Mouse (Mus musculus) cerebellum, adult 2 months (tissue): ENCODE results near the gene Prr23a3. TPM values are rescaled to one million over a fixed set of nuclear protein-coding genes. Genes with fewer than 3 reads are reported as not detected.
A peak's percentile ranks its signal among the peaks of the same experiment; 100 is the strongest.

ENCODE experiments used
- DNase-seq, 2 experiments: peaks; one replicate each; pipeline ENCODE4 v3.0.0; 2021
- H3K27ac ChIP-seq: fragments of 200-500 bp; 2 replicates; pipeline ENCODE4 v1.5.1; 2012; ENCODE audit warnings: low read length, control low read depth, inconsistent platforms; ENCODE audit not compliant: insufficient read depth
- H3K27me3 ChIP-seq: fragments of 200-500 bp; 2 replicates; pipeline ENCODE4 v1.6.1; 2012; ENCODE audit warnings: inconsistent platforms, mild to moderate bottlenecking, low read length, moderate library complexity; ENCODE audit not compliant: control insufficient read depth, insufficient read depth
- H3K4me1 ChIP-seq: fragments of 200-500 bp; 2 replicates; pipeline ENCODE4 v1.6.1; 2011; ENCODE audit warnings: low read length; ENCODE audit not compliant: control insufficient read depth, insufficient read depth
- H3K4me3 ChIP-seq: fragments of 200-500 bp; replicated peaks from 2 replicates; pipeline ENCODE3; 2011; ENCODE audit warnings: mild to moderate bottlenecking, low read depth, low read length, control low read depth; ENCODE audit not compliant: insufficient read depth
- CTCF ChIP-seq: fragments of 200-500 bp; IDR thresholded peaks from 2 replicates; pipeline ENCODE4 v1.5.1; 2011; ENCODE audit warnings: low read depth, mild to moderate bottlenecking, control low read depth, low read length, moderate library complexity, borderline replicate concordance; ENCODE audit not compliant: insufficient read depth
- POLR2A ChIP-seq: fragments of 200-500 bp; IDR thresholded peaks from 2 replicates; pipeline ENCODE4 v1.6.1; 2011; ENCODE audit warnings: low read length, control low read depth, borderline replicate concordance; ENCODE audit not compliant: insufficient read depth
- WGBS: fragments of 180-500 bp; shearing (Covaris S2); methylation state at CpG from one replicate; pipeline ENCODE4 v1.1.7; 2018; 5-methylcytosine and 5-hydroxymethylcytosine counted together
- polyA plus RNA-seq: library from polyadenylated mRNA; depleted of rRNA; stranded (reverse); fragments of >200 nt; gene quantifications from 2 replicates; pipeline ENCODE4 v1.2.3, GENCODE M21; 2012; rRNA removed

Prr23a3 gene
- polyA plus RNA-seq, 1 experiment, result not detected

GRCm38 (mm10) chr9:98837537-98838074, 27.0 kb upstream of the Prr23a3 start:
- WGBS, result 72% methylated on average over 7 of the region's 7 CpGs
- TF ChIP-seq CTCF, result no peak
- no peak for TF ChIP-seq POLR2A
- Histone ChIP-seq H3K4me1 (no peaks in the 10 kb centered on the region), H3K4me3 (no peak overlapping the region), H3K27me3 (no peaks in the 10 kb centered on the region), H3K27ac (no peak overlapping the region)
- no peak for DNase-seq

DNA sequence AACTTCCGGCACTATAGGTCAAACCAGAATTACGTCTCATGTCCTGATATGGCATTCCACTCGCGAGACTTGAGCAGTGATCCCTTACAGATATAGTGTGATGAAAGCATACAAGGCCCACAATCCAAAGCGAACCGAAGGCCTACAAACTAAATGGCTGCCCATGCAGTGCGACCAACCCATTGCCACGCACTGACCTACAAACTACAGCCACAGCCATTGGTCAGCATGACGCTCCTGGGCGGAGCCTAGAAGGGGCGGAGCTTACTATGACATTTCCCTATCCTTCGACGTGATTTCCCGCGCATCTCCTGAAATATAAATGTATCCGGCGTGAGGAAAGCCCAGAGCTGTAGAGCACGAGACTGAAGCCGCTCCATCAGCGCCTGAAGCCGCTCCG, 22.4 kb upstream of the Prr23a3 start, which contains the start of gene Prr23a1:
Gene Prr23a1, plus strand, starts transcription at position 387 of the 400 bp plus-strand sequence.
- 58% methylated on average over 22 of the region's 22 CpGs for WGBS
- H3K27me3 ChIP-seq, result no peaks in the 10 kb centered on the region
- H3K4me3 ChIP-seq, result no peak within 1 kb of the TSS
- no peaks in the 10 kb centered on the region for H3K4me1 ChIP-seq
- no peak for DNase-seq
- no peak within 1 kb of the TSS for H3K27ac ChIP-seq
- TF ChIP-seq POLR2A (no peak), CTCF (no peak)

DNA sequence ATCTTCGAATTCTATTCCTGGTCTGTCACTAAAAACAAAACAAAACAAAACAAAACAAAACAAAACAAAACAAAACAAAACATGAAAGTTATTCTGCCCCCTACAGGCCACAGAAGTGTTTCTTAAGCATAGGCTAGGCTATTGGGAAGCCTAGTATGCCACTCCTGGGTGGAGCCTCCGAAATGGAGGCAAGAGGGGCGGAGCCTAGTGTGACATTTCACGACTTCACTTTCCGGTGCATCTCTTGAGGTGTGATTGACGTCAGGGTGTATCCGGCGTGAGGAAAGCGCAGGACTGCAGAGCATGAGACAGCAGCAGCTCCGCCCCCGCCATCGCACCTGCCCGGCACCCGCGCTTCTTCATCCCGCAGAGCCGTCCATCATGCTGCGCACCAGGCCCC, 8.4 kb upstream of the Prr23a3 start, which contains the start of gene Prr23a2:
Gene Prr23a2, plus strand, starts transcription at position 285 of the 400 bp plus-strand sequence.
- TF ChIP-seq POLR2A, result no peak
- Histone ChIP-seq H3K4me3 (no peak within 1 kb of the TSS), H3K27ac (no peak within 1 kb of the TSS), H3K4me1 (no peaks in the 10 kb centered on the region), H3K27me3 (no peaks in the 10 kb centered on the region)
- DNase-seq, result no peak
- WGBS, result 83% methylated on average over 18 of the region's 18 CpGs

DNA sequence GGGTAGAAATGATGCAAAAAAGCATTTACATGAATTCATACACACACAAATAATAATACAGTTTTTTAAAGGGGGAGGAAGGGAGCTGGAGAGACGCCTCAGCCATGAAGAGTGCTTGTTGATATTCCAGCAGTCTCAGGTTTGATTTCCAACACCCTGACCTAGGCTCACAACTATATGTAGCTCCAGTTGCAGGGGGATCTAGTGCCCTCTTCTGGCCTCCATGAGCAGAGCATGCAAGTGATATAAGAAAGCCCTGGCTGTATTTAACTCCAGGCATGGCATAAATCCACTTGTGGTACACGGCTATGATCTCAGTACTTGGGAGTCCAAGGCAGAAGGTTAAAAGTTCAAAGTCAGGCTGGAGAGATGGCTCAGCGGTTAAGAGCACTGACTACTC, 1.1 kb upstream of the Prr23a3 start:
- Histone ChIP-seq H3K27me3 (no peaks in the 10 kb centered on the region), H3K4me1 (no peaks in the 10 kb centered on the region), H3K27ac (no peak overlapping the region), H3K4me3 (no peak overlapping the region)
- DNase-seq, result no peak
- 0 out of 2 replicates have a peak, but pooled peaks have one; percentile 15 for TF ChIP-seq CTCF
- TF ChIP-seq POLR2A, result no peak
- 70% methylated on average over 3 of the region's 3 CpGs for WGBS

DNA sequence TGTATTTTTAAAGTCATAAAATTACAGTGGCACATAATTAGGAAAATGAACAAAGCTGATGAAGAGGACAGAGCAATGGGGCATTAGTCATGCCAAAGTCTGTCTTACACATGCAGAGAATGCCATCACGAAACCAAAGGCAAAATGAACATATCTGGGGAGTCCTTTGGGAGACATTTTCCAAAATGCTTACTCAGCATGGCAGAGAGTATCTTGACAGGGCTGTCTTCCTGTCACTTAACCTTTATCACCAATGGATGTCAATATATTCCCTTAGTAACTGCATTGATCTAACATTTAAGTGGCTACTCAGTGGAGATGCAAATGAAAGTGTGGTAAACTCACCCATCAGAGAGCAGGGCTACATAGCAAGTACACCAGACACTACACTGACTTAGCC, 36.9 kb downstream of the Prr23a3 start:
- DNase-seq, result no peak
- WGBS, result 80% methylated on average over 1 of the region's 1 CpGs
- no peak overlapping the region for H3K4me3 ChIP-seq
- no peak overlapping the region for H3K27ac ChIP-seq
- no peaks in the 10 kb centered on the region; the same call in 1 of the 2 replicates for H3K27me3 ChIP-seq
- no peak for TF ChIP-seq CTCF
- no peaks in the 10 kb centered on the region for H3K4me1 ChIP-seq

GRCm38 (mm10) chr9:98902819-98903218, 38.3 kb downstream of the Prr23a3 start, which contains the start of gene 7420426K07Rik:
7420426K07Rik (plus strand) TSS chr9:98903119.
- H3K4me1 ChIP-seq, result no peaks in the 10 kb centered on the region
- no peak within 1 kb of the TSS for H3K27ac ChIP-seq
- WGBS, result 91% methylated on average over 2 of the region's 2 CpGs
- no peaks in the 10 kb centered on the region; the same call in 1 of the 2 replicates for H3K27me3 ChIP-seq
- no peak for DNase-seq
- TF ChIP-seq CTCF, result no peak
- no peak for TF ChIP-seq POLR2A
- H3K4me3 ChIP-seq, result no peak within 1 kb of the TSS

Other genes with a start within 250 kb of the Prr23a3 start
- not detected in 2 replicates for gene Prr23a1, start 22.3 kb upstream of the Prr23a3 start, polyA plus RNA-seq
- gene Prr23a2, start 8.3 kb upstream of the Prr23a3 start, polyA plus RNA-seq, result not detected in 2 replicates
- not detected in 2 replicates for gene 7420426K07Rik, start 38.4 kb downstream of the Prr23a3 start, polyA plus RNA-seq
- 0.25 and 0.28 TPM in 2 replicates for gene Foxl2, start 90.5 kb downstream of the Prr23a3 start, polyA plus RNA-seq
- 37.7 and 37.8 TPM in 2 replicates for gene Faim, start 121.6 kb downstream of the Prr23a3 start, polyA plus RNA-seq
- 0.07 TPM in 1 of 2 replicates, not detected in the other for gene Gm1123, start 170.9 kb downstream of the Prr23a3 start, polyA plus RNA-seq